Mouse (Mus musculus) midbrain, embryonic 14.5 days (tissue): Measurements from ENCODE around the gene Slc10a6. TPM values are rescaled to one million over a fixed set of nuclear protein-coding genes. Genes with fewer than 3 reads are reported as not detected.

Experiments used
- ATAC-seq: fragments of 200-750 bp; cut with Nextera tagmentation; 2 replicates; pipeline ENCODE4 v1.8.0; 2017; ENCODE audit warnings: moderate number of reproducible peaks, moderate library complexity; ENCODE audit not compliant: low FRiP score, low TSS enrichment
- DNase-seq: peaks from one replicate; pipeline ENCODE4 v3.0.0-alpha.2; 2015
- H3K27ac ChIP-seq: fragments of 300-500 bp; sonication (generic); replicated peaks from 2 replicates; pipeline ENCODE4 v1.5.1; 2014; ENCODE audit warnings: mild to moderate bottlenecking, low read depth, low read length, moderate library complexity
- H3K27me3 ChIP-seq: fragments of 300-500 bp; sonication (generic); 2 replicates; pipeline ENCODE4 v1.6.1; 2014; ENCODE audit warnings: low read length, control low read depth, mixed read lengths; ENCODE audit not compliant: control insufficient read depth, insufficient read depth
- H3K36me3 ChIP-seq: fragments of 300-500 bp; sonication (generic); 2 replicates; pipeline ENCODE4 v1.6.1; 2014; ENCODE audit warnings: low read length, control low read depth; ENCODE audit not compliant: control insufficient read depth, insufficient read depth
- H3K4me1 ChIP-seq: fragments of 300-500 bp; sonication (generic); 2 replicates; pipeline ENCODE4 v1.6.1; 2014; ENCODE audit warnings: mild to moderate bottlenecking, antibody characterized with exemption, low read length, control low read depth; ENCODE audit not compliant: control insufficient read depth, insufficient read depth
- H3K4me2 ChIP-seq: fragments of 300-500 bp; sonication (generic); 2 replicates; pipeline ENCODE4 v1.6.1; 2014; ENCODE audit warnings: mild to moderate bottlenecking, low read length, moderate library complexity
- H3K4me3 ChIP-seq: fragments of 300-500 bp; sonication (generic); replicated peaks from 2 replicates; pipeline ENCODE4 v1.5.1; 2014; ENCODE audit warnings: low read depth, low read length
- H3K9ac ChIP-seq: fragments of 300-500 bp; sonication (generic); replicated peaks from 2 replicates; pipeline ENCODE4 v1.6.1; 2014; ENCODE audit warnings: mild to moderate bottlenecking, low read length, moderate library complexity
- H3K9me3 ChIP-seq: fragments of 300-500 bp; sonication (generic); 2 replicates; pipeline ENCODE4 v1.6.1; 2016; ENCODE audit warnings: low read length, control low read depth, mixed read lengths; ENCODE audit not compliant: control insufficient read depth
- WGBS: fragments of 180-500 bp; shearing (Covaris S2); extraction: QIAGEN DNeasy Blood & Tissue Kit; methylation state at CpG from one replicate; pipeline ENCODE4 v1.1.7; 2014; 5-methylcytosine and 5-hydroxymethylcytosine counted together
- polyA plus RNA-seq: library from polyadenylated mRNA; unstranded; fragments of >200 nt; fragmentation: Nextera tagmentation; extraction: Ambion mirVana; gene quantifications from 2 replicates; pipeline ENCODE4 v1.2.1, GENCODE M21; 2014

Gene Slc10a6
- polyA plus RNA-seq, 1 experiment from 2014 or later = 0.29 TPM

GRCm38 (mm10) chr5:103659571-103659970 lies 30.4 kb upstream of the Slc10a6 start:
- no peaks in the 10 kb centered on the region for H3K36me3 ChIP-seq
- no peaks in the 10 kb centered on the region for H3K27me3 ChIP-seq
- no peak overlapping the region for H3K9ac ChIP-seq
- H3K4me3 ChIP-seq = no peak overlapping the region
- no peaks in the 10 kb centered on the region for H3K9me3 ChIP-seq
- peak; percentile 91 for DNase-seq
- H3K27ac ChIP-seq = no peak overlapping the region
- no peak overlapping the region for H3K4me2 ChIP-seq
- ATAC-seq = no peak
- H3K4me1 ChIP-seq = peaks cover 6% of the 10 kb centered on the region; the same call in 1 of the 2 replicates
- WGBS = 37% methylated on average over 3 of the region's 3 CpGs

GRCm38 (mm10) chr5:103658921-103659320 lies 29.7 kb upstream of the Slc10a6 start:
- H3K27me3 ChIP-seq = no peaks in the 10 kb centered on the region
- no peak for ATAC-seq
- no peak overlapping the region for H3K4me3 ChIP-seq
- no peak overlapping the region for H3K9ac ChIP-seq
- no peak overlapping the region for H3K4me2 ChIP-seq
- DNase-seq = peak; percentile 27
- H3K4me1 ChIP-seq = peaks cover 6% of the 10 kb centered on the region; the same call in 1 of the 2 replicates
- no peaks in the 10 kb centered on the region for H3K9me3 ChIP-seq
- WGBS = 66% methylated on average over 5 of the region's 5 CpGs
- no peak overlapping the region for H3K27ac ChIP-seq
- H3K36me3 ChIP-seq = no peaks in the 10 kb centered on the region

GRCm38 (mm10) chr5:103655346-103656118 lies 26.3 kb upstream of the Slc10a6 start, which contains the start of gene 1700016H13Rik:
1700016H13Rik (minus strand) TSS chr5:103656010.
- H3K27ac ChIP-seq = 0 out of 2 replicates have a peak within 1 kb of the TSS, but pooled peaks have one; percentile 37
- H3K27me3 ChIP-seq = no peaks in the 10 kb centered on the region
- peak within 1 kb of the TSS; percentile 55 for H3K4me3 ChIP-seq
- DNase-seq (peak; percentile 85), ATAC-seq (peak; percentile 87)
- peak within 1 kb of the TSS; percentile 73 for H3K9ac ChIP-seq
- no peaks in the 10 kb centered on the region for H3K9me3 ChIP-seq
- peaks cover 6% of the 10 kb centered on the region; the same call in 1 of the 2 replicates for H3K4me1 ChIP-seq
- H3K36me3 ChIP-seq = no peaks in the 10 kb centered on the region
- WGBS = 1% methylated on average over 53 of the region's 56 CpGs
- H3K4me2 ChIP-seq = peak within 1 kb of the TSS; percentile 96

- no peak for ATAC-seq
Measured at GRCm38 (mm10) chr5:103654780-103655179, 25.6 kb upstream of the Slc10a6 start.

GRCm38 (mm10) chr5:103654225-103654624 lies 25.0 kb upstream of the Slc10a6 start:
- Histone ChIP-seq H3K4me1 (peaks cover 6% of the 10 kb centered on the region; the same call in 1 of the 2 replicates), H3K36me3 (no peaks in the 10 kb centered on the region), H3K9ac (no peak overlapping the region), H3K27ac (no peak overlapping the region), H3K4me2 (no peak overlapping the region), H3K9me3 (no peaks in the 10 kb centered on the region), H3K4me3 (no peak overlapping the region), H3K27me3 (no peaks in the 10 kb centered on the region)
- peak; percentile 80 for DNase-seq
- no peak for ATAC-seq
- WGBS = 28% methylated on average over 6 of the region's 6 CpGs

More at GRCm38 (mm10) chr5:103654780-103655179, 25.6 kb upstream of the Slc10a6 start:
- no peak for DNase-seq
- no peak overlapping the region; the same call in 1 of the 2 replicates for H3K9ac ChIP-seq
- WGBS = 75% methylated on average over 4 of the region's 4 CpGs
- H3K36me3 ChIP-seq = no peaks in the 10 kb centered on the region
- no peak overlapping the region for H3K27ac ChIP-seq
- H3K4me1 ChIP-seq = peaks cover 6% of the 10 kb centered on the region; the same call in 1 of the 2 replicates
- peak overlapping the region; percentile 96 for H3K4me2 ChIP-seq
- H3K4me3 ChIP-seq = 0 out of 2 replicates have a peak overlapping the region, but pooled peaks have one; percentile 55
- no peaks in the 10 kb centered on the region for H3K27me3 ChIP-seq
- no peaks in the 10 kb centered on the region for H3K9me3 ChIP-seq

- Histone ChIP-seq H3K9me3 (no peaks in the 10 kb centered on the region), H3K27ac (no peak overlapping the region), H3K36me3 (no peaks in the 10 kb centered on the region), H3K9ac (no peak overlapping the region), H3K27me3 (no peaks in the 10 kb centered on the region), H3K4me2 (no peak overlapping the region), H3K4me3 (no peak overlapping the region), H3K4me1 (no peaks in the 10 kb centered on the region)
- DNase-seq = no peak
- no peak for ATAC-seq
- 81% methylated on average over 3 of the region's 3 CpGs for WGBS
Measured at GRCm38 (mm10) chr5:103647320-103647719, 18.1 kb upstream of the Slc10a6 start.

- H3K4me3 ChIP-seq = no peak overlapping the region
Measured at GRCm38 (mm10) chr5:103644167-103644566, 15.0 kb upstream of the Slc10a6 start.

GRCm38 (mm10) chr5:103637162-103637561 lies 8.0 kb upstream of the Slc10a6 start:
- Histone ChIP-seq H3K9me3 (no peaks in the 10 kb centered on the region), H3K4me2 (no peak overlapping the region), H3K27me3 (no peaks in the 10 kb centered on the region), H3K9ac (no peak overlapping the region), H3K27ac (no peak overlapping the region), H3K4me3 (no peak overlapping the region), H3K4me1 (no peaks in the 10 kb centered on the region), H3K36me3 (no peaks in the 10 kb centered on the region)
- ATAC-seq (no peak), DNase-seq (no peak)
- WGBS = 93% methylated on average over 2 of the region's 2 CpGs

More at GRCm38 (mm10) chr5:103644167-103644566, 15.0 kb upstream of the Slc10a6 start:
- Histone ChIP-seq H3K9me3 (no peaks in the 10 kb centered on the region), H3K36me3 (no peaks in the 10 kb centered on the region), H3K27me3 (no peaks in the 10 kb centered on the region), H3K4me2 (no peak overlapping the region), H3K27ac (no peak overlapping the region), H3K4me1 (no peaks in the 10 kb centered on the region), H3K9ac (no peak overlapping the region)
- no peak for DNase-seq
- 100% methylated on average over 1 of the region's 1 CpGs for WGBS
- ATAC-seq = no peak
